Mouse (Mus musculus) adrenal gland, postnatal 4 days (tissue): Measurements from ENCODE around the gene Ppm1a. TPM values are rescaled to one million over a fixed set of nuclear protein-coding genes. Genes with fewer than 3 reads are reported as not detected.

Source experiments
- DNase-seq, 2 experiments: peaks; one replicate each; pipeline ENCODE4 v3.0.0; 2021 to 2022; ENCODE audit warnings: low spot score in 2 of 2, mixed read lengths in 2 of 2
- long read RNA-seq, 2 experiments: library from polyadenylated mRNA; stranded (forward); transcript quantifications; one replicate each; pipeline ENCODE4 v2.0.0; 2021
- total RNA-seq, 2 experiments: library from RNA; stranded (reverse); gene quantifications; 2 replicates each; pipeline ENCODE4 v1.2.3; 2021

The Ppm1a gene
- 100 to 1,000 TPM; 253 to 261 TPM for total RNA-seq
- long read RNA-seq, experiment 1, full-length matches to known transcripts = 116 of 131 reads
- long read RNA-seq, experiment 1, partial matches to known transcripts = 9 of 131 reads
- long read RNA-seq, experiment 1, other reads (novel, unspliced or antisense) = 6 of 131 reads
- long read RNA-seq, experiment 2, full-length matches to known transcripts = 274 of 308 reads
- long read RNA-seq, experiment 2, partial matches to known transcripts = 19 of 308 reads
- long read RNA-seq, experiment 2, other reads (novel, unspliced or antisense) = 15 of 308 reads

GRCm38 (mm10) chr12:72757086-72757485 is at the start of gene Ppm1a:
Ppm1a (plus strand) TSS chr12:72757455.
- no peak for DNase-seq

GRCm38 (mm10) chr12:72709981-72710380 is 47.3 kb upstream of the Ppm1a start:
- no peak for DNase-seq

GRCm38 (mm10) chr12:72714896-72715295 is 42.4 kb upstream of the Ppm1a start:
- no peak for DNase-seq

GRCm38 (mm10) chr12:72715846-72716245 is 41.4 kb upstream of the Ppm1a start:
- DNase-seq = no peak

- no peak for DNase-seq
These were observed 38.2 kb upstream of the Ppm1a start for GRCm38 (mm10) chr12:72719046-72719445.

GRCm38 (mm10) chr12:72719452-72720087 is 37.7 kb upstream of the Ppm1a start:
- DNase-seq = no peak

- no peak for DNase-seq
These were observed 35.5 kb upstream of the Ppm1a start for GRCm38 (mm10) chr12:72721710-72722109.

GRCm38 (mm10) chr12:72723965-72724364 is 33.3 kb upstream of the Ppm1a start:
- peak; percentile 50 to 67 for DNase-seq

- DNase-seq = no peak
These were observed 30.2 kb upstream of the Ppm1a start for GRCm38 (mm10) chr12:72727021-72727420.

GRCm38 (mm10) chr12:72727611-72728010 is 29.6 kb upstream of the Ppm1a start:
- DNase-seq = no peak

GRCm38 (mm10) chr12:72734112-72734511 is 23.1 kb upstream of the Ppm1a start:
- no peak for DNase-seq

- DNase-seq = no peak
These were observed 16.1 kb upstream of the Ppm1a start for GRCm38 (mm10) chr12:72741176-72741575.

- DNase-seq = no peak
These were observed 12.4 kb upstream of the Ppm1a start for GRCm38 (mm10) chr12:72744803-72745360.

- DNase-seq = no peak
These were observed 11.8 kb upstream of the Ppm1a start for GRCm38 (mm10) chr12:72745486-72745885.

GRCm38 (mm10) chr12:72748341-72748740 is 8.9 kb upstream of the Ppm1a start:
- DNase-seq = no peak

GRCm38 (mm10) chr12:72748841-72749240 is 8.4 kb upstream of the Ppm1a start:
- peak in 1 of 2 experiments; percentile 8 for DNase-seq

GRCm38 (mm10) chr12:72749500-72749899 is 7.8 kb upstream of the Ppm1a start:
- DNase-seq = no peak

GRCm38 (mm10) chr12:72750016-72750415 is 7.2 kb upstream of the Ppm1a start:
- DNase-seq = no peak

GRCm38 (mm10) chr12:72750606-72751005 is 6.6 kb upstream of the Ppm1a start:
- DNase-seq = no peak

GRCm38 (mm10) chr12:72757596-72757995 is 341 bp downstream of the Ppm1a start:
- DNase-seq = no peak

GRCm38 (mm10) chr12:72759956-72760355 is 2.7 kb downstream of the Ppm1a start:
- DNase-seq = no peak
